Mouse (Mus musculus) hindbrain, embryonic 16.5 days (tissue): ENCODE results near the gene Prcd. TPM values are rescaled to one million over a fixed set of nuclear protein-coding genes. Genes with fewer than 3 reads are reported as not detected.

Source experiments
- ATAC-seq: fragments of 200-750 bp; cut with Nextera tagmentation; 2 replicates; pipeline ENCODE4 v1.8.0; 2017; ENCODE audit warnings: moderate TSS enrichment, moderate library complexity
- H3K27ac ChIP-seq: fragments of 300-500 bp; sonication (generic); 2 replicates; pipeline ENCODE4 v1.5.1; 2014; ENCODE audit warnings: low read depth, mild to moderate bottlenecking, control low read depth, low read length, moderate library complexity
- H3K27me3 ChIP-seq: fragments of 300-500 bp; sonication (generic); replicated peaks from 2 replicates; pipeline ENCODE4 v1.6.1; 2014; ENCODE audit warnings: low read length; ENCODE audit not compliant: control insufficient read depth, insufficient read depth
- H3K36me3 ChIP-seq: fragments of 300-500 bp; sonication (generic); 2 replicates; pipeline ENCODE4 v1.6.1; 2014; ENCODE audit warnings: mild to moderate bottlenecking, low read length, moderate library complexity, mixed read lengths; ENCODE audit not compliant: control insufficient read depth, insufficient read depth
- H3K4me1 ChIP-seq: fragments of 300-500 bp; sonication (generic); 2 replicates; pipeline ENCODE4 v1.6.1; 2014; ENCODE audit warnings: low read depth, low read length; ENCODE audit not compliant: control insufficient read depth, insufficient read depth
- H3K4me2 ChIP-seq: fragments of 300-500 bp; sonication (generic); 2 replicates; pipeline ENCODE4 v1.6.1; 2014; ENCODE audit warnings: mild to moderate bottlenecking, low read length, control low read depth, moderate library complexity
- H3K4me3 ChIP-seq: fragments of 300-500 bp; sonication (generic); 2 replicates; pipeline ENCODE4 v1.5.1; 2014; ENCODE audit warnings: mild to moderate bottlenecking, low read length, control low read depth, moderate library complexity
- H3K9ac ChIP-seq: fragments of 300-500 bp; sonication (generic); 2 replicates; pipeline ENCODE4 v1.6.1; 2014; ENCODE audit warnings: low read depth, mild to moderate bottlenecking, control low read depth, low read length, moderate library complexity
- H3K9me3 ChIP-seq: fragments of 300-500 bp; sonication (generic); 2 replicates; pipeline ENCODE4 v1.6.1; 2014; ENCODE audit warnings: mild to moderate bottlenecking, low read length, moderate library complexity; ENCODE audit not compliant: control insufficient read depth
- WGBS: fragments of 180-500 bp; shearing (Covaris S2); extraction: QIAGEN DNeasy Blood & Tissue Kit; methylation state at CpG from one replicate; pipeline ENCODE4 v1.1.7; 2014; 5-methylcytosine and 5-hydroxymethylcytosine counted together
- polyA plus RNA-seq: library from polyadenylated mRNA; unstranded; fragments of >200 nt; fragmentation: Nextera tagmentation; extraction: Ambion mirVana; gene quantifications from 2 replicates; pipeline ENCODE4 v1.2.1, GENCODE M21; 2015

The Prcd gene
- polyA plus RNA-seq, 1 experiment from 2014 or later, result 4.2 TPM

- H3K4me1 ChIP-seq, result peaks cover 27% of the 10 kb centered on the region
- no peaks in the 10 kb centered on the region for H3K9me3 ChIP-seq
- no peak for ATAC-seq
- 61% methylated on average over 5 of the region's 5 CpGs for WGBS
- H3K36me3 ChIP-seq, result 0 out of 2 replicates have a peak, but pooled peaks cover 2% of the 10 kb centered on the region
- H3K4me2 ChIP-seq, result no peak overlapping the region; the same call in 1 of the 2 replicates
- no peak overlapping the region for H3K4me3 ChIP-seq
- no peak overlapping the region; the same call in 1 of the 2 replicates for H3K9ac ChIP-seq
- no peaks in the 10 kb centered on the region for H3K27me3 ChIP-seq
- H3K27ac ChIP-seq, result no peak overlapping the region
Measured at GRCm38 (mm10) chr11:116669316-116669715, 16.0 kb downstream of the Prcd start.

- Histone ChIP-seq H3K27me3 (no peaks in the 10 kb centered on the region), H3K4me3 (no peak overlapping the region), H3K4me2 (peak overlapping the region; percentile 24), H3K36me3 (peaks cover 2% of the 10 kb centered on the region; the same call in 1 of the 2 replicates), H3K4me1 (peaks cover 27% of the 10 kb centered on the region), H3K9ac (no peak overlapping the region), H3K27ac (no peak overlapping the region), H3K9me3 (no peaks in the 10 kb centered on the region)
- no peak for ATAC-seq
- WGBS, result 43% methylated on average over 13 of the region's 13 CpGs
Measured at GRCm38 (mm10) chr11:116669787-116670365, 16.5 kb downstream of the Prcd start.

- Histone ChIP-seq H3K9ac (peak overlapping the region; percentile 61; the same call in 1 of the 2 replicates), H3K36me3 (peaks cover 2% of the 10 kb centered on the region; the same call in 1 of the 2 replicates), H3K4me1 (peaks cover 27% of the 10 kb centered on the region), H3K4me3 (peak overlapping the region; percentile 75; the same call in 1 of the 2 replicates), H3K9me3 (no peaks in the 10 kb centered on the region), H3K27me3 (no peaks in the 10 kb centered on the region), H3K27ac (no peak overlapping the region), H3K4me2 (peak overlapping the region; percentile 83)
- ATAC-seq, result no peak
- 70% methylated on average over 7 of the region's 7 CpGs for WGBS
Measured at GRCm38 (mm10) chr11:116670386-116670785, 17.1 kb downstream of the Prcd start.

GRCm38 (mm10) chr11:116671112-116671844 is 17.9 kb downstream of the Prcd start:
- peak overlapping the region; percentile 83 for H3K4me2 ChIP-seq
- peak overlapping the region; percentile 75 for H3K4me3 ChIP-seq
- H3K4me1 ChIP-seq, result peaks cover 27% of the 10 kb centered on the region
- H3K9ac ChIP-seq, result peak overlapping the region; percentile 75
- peak overlapping the region; percentile 65; the same call in 1 of the 2 replicates for H3K27ac ChIP-seq
- H3K27me3 ChIP-seq, result no peaks in the 10 kb centered on the region
- H3K36me3 ChIP-seq, result peaks cover 8% of the 10 kb centered on the region
- no peaks in the 10 kb centered on the region for H3K9me3 ChIP-seq
- WGBS, result 3% methylated on average over 45 of the region's 45 CpGs
- ATAC-seq, result peak; percentile 94

GRCm38 (mm10) chr11:116671845-116672434 is 18.6 kb downstream of the Prcd start:
- no peak for ATAC-seq
- Histone ChIP-seq H3K4me3 (peak overlapping the region; percentile 75), H3K9me3 (no peaks in the 10 kb centered on the region), H3K4me2 (peak overlapping the region; percentile 83), H3K9ac (peak overlapping the region; percentile 75), H3K27me3 (no peaks in the 10 kb centered on the region), H3K4me1 (peaks cover 27% of the 10 kb centered on the region), H3K36me3 (peaks cover 10% of the 10 kb centered on the region), H3K27ac (peak overlapping the region; percentile 65; the same call in 1 of the 2 replicates)
- 0% methylated on average over 24 of the region's 24 CpGs for WGBS

- no peak for ATAC-seq
- no peak overlapping the region for H3K27ac ChIP-seq
- H3K9ac ChIP-seq, result peak overlapping the region; percentile 75
- peaks cover 27% of the 10 kb centered on the region for H3K4me1 ChIP-seq
- no peaks in the 10 kb centered on the region for H3K9me3 ChIP-seq
- peaks cover 11% of the 10 kb centered on the region for H3K36me3 ChIP-seq
- peak overlapping the region; percentile 75 for H3K4me3 ChIP-seq
- peak overlapping the region; percentile 83 for H3K4me2 ChIP-seq
- 17% methylated on average over 7 of the region's 7 CpGs for WGBS
- no peaks in the 10 kb centered on the region for H3K27me3 ChIP-seq
Measured at GRCm38 (mm10) chr11:116672595-116672994, 19.3 kb downstream of the Prcd start.

- Histone ChIP-seq H3K4me3 (no peak overlapping the region), H3K27me3 (no peaks in the 10 kb centered on the region), H3K4me1 (peaks cover 27% of the 10 kb centered on the region), H3K9me3 (no peaks in the 10 kb centered on the region), H3K27ac (no peak overlapping the region), H3K9ac (no peak overlapping the region), H3K36me3 (peaks cover 11% of the 10 kb centered on the region), H3K4me2 (no peak overlapping the region)
- no peak for ATAC-seq
- 88% methylated on average over 2 of the region's 2 CpGs for WGBS
Measured at GRCm38 (mm10) chr11:116673410-116673809, 20.1 kb downstream of the Prcd start.

- Histone ChIP-seq H3K4me3 (no peak overlapping the region), H3K36me3 (peaks cover 13% of the 10 kb centered on the region), H3K9ac (no peak overlapping the region), H3K27ac (no peak overlapping the region), H3K4me1 (peaks cover 20% of the 10 kb centered on the region), H3K27me3 (no peaks in the 10 kb centered on the region), H3K9me3 (no peaks in the 10 kb centered on the region), H3K4me2 (no peak overlapping the region)
- ATAC-seq, result no peak
- WGBS, result 65% methylated on average over 7 of the region's 7 CpGs
Measured at GRCm38 (mm10) chr11:116674616-116675379, 21.5 kb downstream of the Prcd start.
